Mouse (Mus musculus): ENCODE measurements around the gene Kcnk5.

- TF ChIP-seq POLR2A (IDR thresholded peaks at IDR 0.05; ENCODE audit: low read depth, low read length) (no peak), CTCF (IDR thresholded peaks at IDR 0.05; ENCODE audit: extremely low read depth, insufficient read length, insufficient replicate concordance, low read depth, low read length) (no peak)
Measured at GRCm38 (mm10) chr14:20106271-20106670, 75.3 kb downstream of the Kcnk5 start.

Data from small intestine, adult 2 months (tissue).